Mouse (Mus musculus): ENCODE measurements around the gene Rpl10-ps3.

Rpl10-ps3 gene

DNA sequence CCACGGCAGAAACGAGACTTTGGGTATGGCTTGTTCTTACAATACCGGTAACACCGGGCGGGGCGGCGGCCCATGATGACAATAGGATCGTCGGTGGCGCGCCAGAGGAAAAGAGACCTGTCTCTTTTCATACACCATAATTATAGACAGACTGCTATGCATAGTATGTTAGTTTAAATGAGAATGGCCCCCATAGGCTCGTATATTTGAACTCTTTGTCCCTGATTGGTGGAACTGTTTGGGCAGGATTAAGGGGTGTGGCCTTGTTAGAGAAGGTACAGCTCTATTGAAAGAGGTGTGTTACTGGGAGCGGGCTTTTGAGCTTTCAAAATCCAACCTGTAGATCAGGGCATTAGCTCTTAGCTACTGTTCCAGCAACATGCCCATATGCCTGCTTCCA lies at the start of gene Rpl10-ps3:
Gene Rpl10-ps3, minus strand, starts transcription at position 101 of the 400 bp plus-strand sequence.
- DNase-seq (ENCODE audit: low read depth, low spot score) = no peak

DNA sequence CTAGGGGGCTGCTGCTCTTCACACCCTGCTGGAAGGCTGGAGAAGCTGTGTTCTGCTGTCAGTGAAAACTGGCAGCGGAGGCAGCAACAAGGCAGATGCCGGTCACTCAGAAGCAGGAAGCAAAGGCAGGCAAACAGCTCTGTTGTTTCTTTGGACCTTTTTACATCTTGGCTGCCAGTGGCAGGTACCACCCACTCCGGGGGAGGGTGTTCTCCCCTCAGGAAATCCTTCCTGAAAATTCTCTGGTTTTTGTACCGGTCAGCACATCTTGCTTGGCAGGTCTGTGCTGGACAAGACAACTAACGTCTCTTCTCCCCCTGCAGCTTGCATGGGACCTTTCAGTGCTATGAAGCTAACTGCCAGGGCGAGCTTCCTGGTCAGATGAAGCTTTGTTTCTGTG lies 30.8 kb upstream of the Rpl10-ps3 start:
- no peak for DNase-seq (ENCODE audit: low read depth, low spot score)

DNA sequence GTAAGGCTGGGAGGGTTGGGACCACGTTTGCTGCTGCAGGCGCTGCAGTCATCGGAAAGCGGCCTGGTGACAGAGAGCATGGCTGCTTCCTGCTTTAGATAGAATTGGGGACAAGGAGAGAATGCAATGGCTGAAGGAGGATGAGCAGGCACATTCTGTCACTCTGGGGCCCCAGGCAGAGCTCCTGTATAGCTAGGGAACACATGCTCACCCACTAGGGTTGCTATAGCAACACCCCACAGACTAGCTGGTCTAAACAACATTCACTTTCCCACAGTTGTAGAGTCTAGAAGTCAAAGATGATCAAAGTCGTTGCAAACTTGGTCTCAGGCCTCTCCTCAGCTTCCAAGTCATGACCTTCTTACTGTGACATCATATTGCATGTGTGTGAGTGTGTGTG lies 29.9 kb upstream of the Rpl10-ps3 start:
- DNase-seq (ENCODE audit: low read depth, low spot score) = no peak

DNA sequence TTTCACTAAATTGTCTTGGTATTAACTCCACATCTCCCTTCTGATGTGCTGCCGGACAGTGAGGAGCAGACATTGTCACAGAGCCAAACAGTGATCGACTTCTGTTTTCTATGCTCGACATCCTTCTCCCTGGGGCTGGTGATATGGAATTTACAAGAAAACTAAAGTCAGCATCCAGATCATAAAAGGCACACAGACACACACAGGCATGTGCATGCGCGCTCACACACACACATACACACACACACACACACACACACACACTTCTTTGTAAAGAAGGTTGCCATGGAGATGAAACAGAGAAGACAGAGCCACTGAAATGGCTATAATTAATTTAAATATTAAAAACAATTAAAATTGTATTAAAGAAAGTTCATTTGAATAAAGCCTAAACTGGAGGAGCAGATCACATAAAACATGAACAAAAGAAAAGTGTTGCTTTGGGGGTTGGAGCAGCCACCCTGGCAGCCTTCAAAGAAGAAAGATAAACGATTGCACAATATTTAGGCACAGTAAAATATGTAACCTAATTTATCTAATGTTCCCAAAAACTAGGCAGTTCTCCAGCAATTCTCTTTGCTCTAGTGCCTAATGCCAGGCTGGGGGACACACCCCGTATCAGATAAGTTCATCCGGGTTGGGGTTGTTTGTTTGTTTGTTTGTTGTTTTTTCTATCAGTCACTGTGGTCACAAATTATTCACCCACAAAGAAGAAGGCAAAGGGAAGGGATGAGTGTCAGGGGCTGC lies 24.0 kb upstream of the Rpl10-ps3 start:
- DNase-seq (ENCODE audit: low read depth, low spot score) = no peak

DNA sequence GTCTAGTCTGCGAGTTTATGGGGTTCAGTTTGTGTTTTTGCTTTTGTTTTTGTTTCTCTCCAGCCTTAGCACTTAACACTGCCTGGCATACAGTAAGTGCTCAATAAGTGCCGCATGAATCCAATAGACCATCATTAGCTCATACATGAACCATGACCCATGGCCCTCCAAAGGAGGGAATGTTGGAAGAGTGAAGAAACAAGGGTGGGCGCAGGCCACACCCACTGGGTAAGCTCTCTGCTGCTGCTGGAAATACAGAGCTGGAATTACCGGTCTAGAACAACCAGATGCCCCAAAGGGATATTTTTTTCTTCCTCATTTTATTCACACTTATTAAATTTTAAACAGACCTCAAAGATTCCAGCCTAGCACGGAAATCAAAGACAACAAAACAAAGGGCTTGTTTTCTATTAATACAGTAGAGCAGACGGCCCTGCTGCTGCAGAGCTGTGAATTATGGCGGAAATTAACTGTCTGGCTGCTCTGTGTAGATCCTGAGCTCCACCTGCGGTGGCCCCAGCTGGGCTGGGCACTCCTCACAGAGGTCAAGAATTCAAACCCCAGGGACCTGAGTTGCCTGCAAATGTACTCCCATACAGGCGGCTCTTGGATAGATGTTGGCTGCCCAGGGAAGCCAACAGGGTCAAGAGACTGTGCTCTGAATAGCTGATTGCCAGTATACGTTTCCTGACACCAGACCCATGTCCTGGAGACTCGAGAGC lies 20.5 kb upstream of the Rpl10-ps3 start:
- no peak for DNase-seq (ENCODE audit: low read depth, low spot score)

DNA sequence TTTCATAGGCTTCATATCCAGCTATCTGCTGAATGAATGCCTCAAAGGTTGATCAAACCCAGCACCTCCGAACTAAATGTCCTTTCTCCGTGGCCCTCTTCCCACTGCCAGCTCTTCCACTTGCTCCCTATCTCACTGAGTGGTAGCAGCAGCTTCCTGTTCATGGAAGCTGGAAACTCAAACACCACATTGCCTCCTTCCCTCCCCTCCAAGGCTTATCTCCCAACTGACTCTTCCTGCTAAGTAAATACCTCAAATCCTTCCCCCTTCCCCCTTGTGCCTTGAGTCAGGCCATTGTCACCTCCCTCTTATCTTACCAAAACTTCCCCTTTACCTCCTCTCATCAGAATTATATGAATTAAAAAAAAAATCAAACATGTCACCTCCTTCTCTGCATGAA lies 19.2 kb upstream of the Rpl10-ps3 start:
- no peak for DNase-seq (ENCODE audit: low read depth, low spot score)

DNA sequence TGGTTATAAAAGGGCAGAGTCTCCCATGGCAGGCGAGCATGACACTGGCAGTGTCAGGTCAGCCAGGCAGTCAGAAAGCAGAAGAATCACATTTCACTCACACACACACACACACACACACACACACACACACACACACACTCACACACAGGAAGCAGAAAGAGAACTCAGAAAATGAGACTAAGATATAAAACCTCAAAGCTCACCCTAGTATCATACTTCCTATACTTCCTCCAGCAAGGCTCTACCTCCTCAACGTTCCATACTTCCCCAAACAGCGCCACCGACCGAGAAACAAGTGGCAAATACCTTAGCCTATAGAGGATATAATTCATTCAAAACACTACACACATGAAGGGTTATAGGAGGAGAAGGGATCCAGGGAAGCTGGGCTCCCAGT lies 18.5 kb upstream of the Rpl10-ps3 start:
- DNase-seq (ENCODE audit: low read depth, low spot score) = no peak

DNA sequence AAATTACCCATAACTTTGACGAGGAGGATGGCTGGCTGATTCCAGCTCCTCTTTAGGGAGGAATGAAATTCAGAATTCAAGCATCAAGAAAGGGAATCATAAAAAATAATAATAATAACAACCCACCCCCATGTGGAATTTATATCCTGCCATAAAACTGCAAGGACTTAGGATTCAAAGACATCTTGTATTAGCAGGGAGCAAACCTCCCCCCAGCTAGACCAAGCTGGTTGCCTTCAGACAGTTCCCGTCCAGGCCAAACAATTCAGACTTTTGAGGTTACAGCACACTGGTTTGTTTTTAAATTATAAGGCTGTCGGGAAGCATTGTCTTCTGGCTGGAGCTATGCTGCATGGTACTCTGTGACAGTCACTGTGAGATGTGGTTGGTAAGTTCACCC lies 17.8 kb upstream of the Rpl10-ps3 start:
- DNase-seq (ENCODE audit: low read depth, low spot score) = no peak

DNA sequence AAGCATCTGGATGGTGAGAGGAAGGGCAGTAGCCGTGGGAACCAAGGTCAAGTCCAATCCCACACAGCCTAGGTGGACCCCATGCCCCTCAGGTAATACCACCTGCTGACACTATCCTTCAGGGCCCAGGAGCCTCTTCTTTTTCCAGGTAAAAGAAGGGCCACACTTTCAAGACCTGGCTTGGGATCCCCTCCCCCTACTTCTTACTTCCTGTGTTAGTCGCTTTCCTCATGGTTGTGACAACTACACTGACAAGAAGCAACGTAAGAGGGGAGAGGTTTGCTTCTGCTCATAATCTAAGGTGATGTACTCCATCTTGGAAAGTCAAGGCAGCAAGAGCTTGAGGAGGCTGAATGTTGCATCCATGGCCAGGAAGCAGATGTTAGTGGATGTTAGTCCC lies 15.6 kb upstream of the Rpl10-ps3 start:
- no peak for DNase-seq (ENCODE audit: low read depth, low spot score)

DNA sequence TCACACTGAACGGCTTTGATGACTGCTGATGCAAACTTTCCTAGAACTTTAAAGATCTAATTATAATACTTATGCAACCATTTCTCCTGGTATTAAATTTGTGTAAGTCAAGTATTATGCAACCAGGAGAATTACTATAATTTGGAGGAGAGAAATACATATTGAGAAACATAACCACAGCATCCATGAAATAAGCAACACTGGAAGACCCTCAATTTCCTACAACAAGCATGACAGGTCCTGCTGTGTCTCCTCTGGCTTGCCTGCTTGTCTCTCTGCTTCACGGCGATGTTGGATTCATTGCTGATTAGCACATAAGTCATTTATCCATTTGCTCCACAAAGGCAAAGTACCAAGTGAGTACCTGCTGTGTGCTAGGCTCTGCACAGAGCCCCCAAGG lies 12.6 kb upstream of the Rpl10-ps3 start:
- no peak for DNase-seq (ENCODE audit: low read depth, low spot score)

DNA sequence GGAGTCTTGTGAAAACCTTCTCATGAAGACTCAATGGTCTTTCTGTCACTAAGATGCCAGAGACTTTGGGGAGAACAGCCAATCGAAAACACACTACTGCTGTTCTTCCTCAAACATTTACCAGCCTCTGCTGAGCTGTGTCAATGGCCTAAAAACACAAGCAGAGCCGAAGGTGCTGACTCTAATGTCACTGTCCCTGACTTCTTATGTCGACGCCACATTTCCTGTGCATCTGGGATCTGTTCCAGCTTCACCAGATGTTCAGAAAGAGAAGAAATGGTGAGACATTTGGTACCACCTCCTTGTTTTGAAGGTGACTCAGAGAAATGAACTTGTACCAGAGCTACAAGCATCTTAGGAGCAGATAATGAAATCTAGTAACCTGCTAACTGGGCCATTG lies 7.0 kb upstream of the Rpl10-ps3 start:
- no peak for DNase-seq (ENCODE audit: low read depth, low spot score)

DNA sequence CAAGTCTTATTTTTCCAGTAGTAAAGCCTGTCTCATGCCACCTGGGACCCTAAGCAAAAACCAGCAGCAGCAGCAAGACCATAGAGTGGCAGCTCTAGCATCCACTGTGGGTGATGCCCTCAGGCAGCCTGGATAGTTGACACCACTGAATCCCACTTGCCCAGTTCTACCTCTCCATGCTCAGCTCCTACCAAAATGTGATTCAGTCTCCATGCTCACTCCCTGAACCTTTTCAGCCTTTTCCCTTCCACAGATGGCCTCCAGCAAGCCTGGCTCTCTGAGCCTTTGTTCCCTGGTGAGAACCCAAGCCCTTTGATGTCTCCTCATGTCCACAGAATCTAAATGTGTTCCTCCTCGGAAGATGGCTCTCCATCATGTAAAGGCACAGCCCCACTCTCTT lies 5.8 kb upstream of the Rpl10-ps3 start:
- no peak for DNase-seq (ENCODE audit: low read depth, low spot score)

DNA sequence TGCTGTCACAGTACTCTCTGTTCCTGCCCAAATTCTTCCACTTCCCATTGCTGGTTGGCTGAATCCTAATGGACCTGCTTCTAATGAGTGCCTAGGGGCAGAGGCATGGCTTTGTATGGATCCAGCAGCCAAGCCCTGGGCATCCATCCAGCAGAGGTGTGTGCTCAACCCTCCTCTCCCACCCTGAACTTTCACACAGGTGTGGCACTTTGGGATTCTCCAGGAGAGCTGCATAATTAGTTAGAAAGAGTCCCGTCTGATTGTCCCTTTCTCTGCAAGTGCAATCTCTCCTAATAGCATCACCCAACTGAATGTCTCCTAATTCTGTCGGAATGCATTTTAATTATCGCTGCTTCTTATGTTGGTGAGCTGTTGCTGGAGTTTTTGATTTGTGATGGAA lies 4.4 kb upstream of the Rpl10-ps3 start:
- no peak for DNase-seq (ENCODE audit: low read depth, low spot score)

DNA sequence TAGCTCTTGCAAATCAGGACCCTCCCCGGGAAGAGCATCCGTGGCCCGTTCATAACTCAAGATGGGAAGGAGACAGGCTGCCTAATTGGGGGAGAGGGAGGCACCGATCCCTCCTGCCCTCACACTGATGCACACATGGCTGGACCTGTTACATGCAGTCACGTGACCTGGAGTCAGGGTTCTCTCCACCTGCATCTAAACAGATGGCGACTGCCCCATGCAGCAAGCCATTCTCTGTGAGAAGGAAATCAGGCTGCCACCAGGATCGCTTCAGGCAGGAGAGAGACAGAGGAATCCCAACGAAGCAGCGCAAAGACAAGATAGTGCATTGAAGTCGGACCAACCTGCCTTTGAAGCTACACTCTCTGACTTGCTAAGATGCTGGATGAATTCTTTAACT lies 3.5 kb upstream of the Rpl10-ps3 start:
- no peak for DNase-seq (ENCODE audit: low read depth, low spot score)

DNA sequence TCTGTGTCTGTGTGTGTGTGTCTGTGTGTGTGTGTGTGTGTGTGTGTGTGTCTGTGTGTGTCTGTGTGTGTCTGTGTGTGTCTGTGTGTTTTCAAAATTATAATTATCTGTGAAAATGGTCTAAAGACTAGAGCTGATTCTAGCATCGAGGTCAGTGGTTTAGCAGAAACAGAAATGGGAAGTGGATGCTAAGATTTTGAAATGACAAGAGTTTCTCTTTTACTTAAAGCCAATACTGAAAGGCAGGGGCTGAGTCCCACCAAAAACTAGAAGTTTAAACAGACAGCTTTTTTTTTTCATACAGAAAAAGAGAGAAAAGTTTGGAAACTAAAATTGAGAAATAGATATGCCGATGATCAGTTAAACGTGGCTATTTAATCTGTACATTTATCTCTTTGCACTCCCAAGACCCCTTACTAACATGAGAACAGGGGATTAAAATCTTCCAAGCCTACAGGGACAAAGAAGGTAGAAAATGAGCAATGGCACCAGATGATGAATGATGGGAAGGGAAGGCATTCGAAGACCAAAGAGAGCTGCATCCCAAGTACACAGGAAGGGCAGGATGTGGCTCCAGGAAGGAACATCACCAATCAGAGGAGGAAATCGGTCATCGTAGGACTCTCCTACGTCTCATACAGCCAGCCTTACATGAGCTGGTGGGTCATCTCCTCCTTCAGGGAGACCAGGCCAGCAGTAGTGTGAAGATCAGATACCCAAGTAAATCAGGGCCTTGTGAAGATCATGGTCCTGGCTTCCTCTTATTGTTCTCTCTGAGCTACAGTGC lies 9.0 kb downstream of the Rpl10-ps3 start:
- DNase-seq (ENCODE audit: low read depth, low spot score) = no peak

DNA sequence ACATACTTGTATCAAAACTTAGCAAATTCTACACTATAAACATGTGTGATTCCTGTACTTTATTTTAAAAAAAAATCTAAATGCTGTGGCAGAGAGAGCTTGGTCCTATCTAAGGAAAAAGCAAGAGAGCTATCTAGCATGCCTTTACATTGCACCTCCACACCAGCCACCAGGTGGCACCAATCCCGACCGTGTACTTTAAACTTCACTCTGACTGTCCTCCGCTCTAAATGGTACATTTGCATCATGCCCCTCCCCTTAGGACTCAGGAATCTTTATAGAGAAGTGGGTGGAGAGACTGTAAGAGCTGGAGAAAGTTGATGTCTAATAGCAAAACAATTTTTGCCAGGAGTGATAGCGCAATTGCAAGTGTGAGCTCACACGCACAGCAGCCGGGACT lies 11.4 kb downstream of the Rpl10-ps3 start:
- peak; percentile 15 for DNase-seq (ENCODE audit: low read depth, low spot score)

DNA sequence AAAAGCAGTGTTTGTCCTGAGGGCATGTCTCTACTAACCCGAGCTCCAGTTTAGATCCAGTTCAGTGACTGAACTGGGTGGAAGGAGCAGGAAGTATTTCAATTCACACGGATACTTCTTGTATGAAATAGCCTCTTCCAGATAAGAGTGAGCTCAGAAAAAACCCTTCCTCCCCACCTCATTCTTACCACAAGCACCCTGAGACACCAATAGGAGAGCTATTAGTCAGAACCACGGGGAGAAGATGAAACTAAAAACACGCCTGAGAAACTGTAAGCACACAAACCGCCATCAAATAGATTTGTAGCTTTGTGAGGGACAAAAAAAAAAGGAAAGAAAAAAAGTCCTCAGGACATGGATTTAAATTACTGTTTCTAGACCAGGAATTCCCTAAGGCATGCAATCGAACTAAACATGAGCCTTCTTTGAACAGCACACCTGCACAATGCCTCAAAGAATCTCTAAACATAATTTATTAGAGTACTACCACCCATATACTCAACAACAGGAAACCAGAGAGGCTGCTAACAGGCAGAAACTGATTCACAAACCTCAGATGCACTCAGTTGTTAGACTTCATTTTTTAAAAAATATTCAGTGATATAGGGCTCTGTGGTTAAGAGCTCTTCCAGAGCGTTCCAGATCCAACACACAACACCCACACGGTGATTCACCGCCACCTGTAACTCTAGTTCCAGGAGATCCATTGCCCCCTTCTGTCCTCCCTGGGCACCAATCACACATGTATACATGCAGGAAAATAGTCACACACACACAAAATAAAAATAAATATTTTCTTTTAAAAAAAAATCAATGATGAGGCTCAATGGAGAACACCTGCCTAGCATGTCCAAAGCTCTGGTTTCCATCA lies 20.2 kb downstream of the Rpl10-ps3 start:
- no peak for DNase-seq (ENCODE audit: low read depth, low spot score)

DNA sequence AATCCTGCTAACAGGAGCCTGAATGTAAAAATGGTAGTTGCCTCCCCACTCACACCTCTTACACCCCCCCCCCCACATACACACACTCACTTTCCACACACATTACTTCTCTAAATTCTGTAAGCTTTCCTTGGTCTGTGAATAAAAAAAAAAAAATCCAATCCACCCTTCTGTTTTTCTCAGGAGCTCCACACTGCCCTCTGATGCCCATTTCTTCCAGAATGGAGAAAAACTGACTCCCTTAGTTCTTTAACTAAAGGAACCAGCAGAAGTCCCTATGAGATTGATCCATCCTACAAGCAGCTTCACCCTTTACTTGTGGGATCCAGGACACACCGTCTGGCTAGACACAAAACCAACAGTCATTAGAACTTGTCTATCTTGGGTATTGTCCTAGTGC lies 24.0 kb downstream of the Rpl10-ps3 start:
- DNase-seq (ENCODE audit: low read depth, low spot score) = no peak

DNA sequence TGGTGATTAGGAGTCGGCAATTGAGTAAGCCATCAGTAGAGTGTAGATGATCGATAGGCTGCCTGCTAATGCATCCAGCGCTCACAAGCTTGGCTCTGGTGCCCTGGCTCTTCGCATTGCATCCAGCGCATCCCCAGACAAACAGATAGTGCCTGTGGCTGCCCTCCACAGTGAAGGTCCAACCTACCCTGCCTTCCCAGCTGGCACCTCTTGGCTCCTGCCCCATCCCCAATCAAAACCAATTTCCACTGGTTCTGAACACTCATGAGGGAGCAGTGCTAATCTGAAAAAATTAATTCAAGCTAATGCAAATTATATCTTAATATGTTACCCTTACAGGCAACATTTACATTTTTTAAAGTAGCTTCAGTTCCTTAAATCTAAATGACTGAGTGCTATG lies 25.3 kb downstream of the Rpl10-ps3 start:
- no peak for DNase-seq (ENCODE audit: low read depth, low spot score)

DNA sequence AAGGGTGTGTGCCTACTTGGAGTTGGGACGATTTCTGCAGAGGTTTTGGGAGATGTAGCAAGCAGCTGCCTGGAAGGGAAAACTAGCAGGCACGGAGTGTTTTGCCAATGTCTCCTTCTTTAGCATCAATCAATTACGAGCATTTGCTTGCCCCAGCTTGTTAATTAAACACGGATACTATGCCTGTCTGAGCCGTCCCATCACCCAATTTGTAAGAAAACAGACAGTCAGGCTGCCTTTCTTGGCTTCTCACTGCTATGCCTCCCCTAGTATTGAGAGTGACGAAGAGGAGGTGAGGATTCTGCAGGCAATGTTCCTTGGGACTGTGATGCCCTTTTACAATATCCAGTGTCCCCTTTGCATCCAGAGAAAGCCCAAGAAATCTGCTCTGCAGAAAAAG lies 27.5 kb downstream of the Rpl10-ps3 start:
- no peak for DNase-seq (ENCODE audit: low read depth, low spot score)

DNA sequence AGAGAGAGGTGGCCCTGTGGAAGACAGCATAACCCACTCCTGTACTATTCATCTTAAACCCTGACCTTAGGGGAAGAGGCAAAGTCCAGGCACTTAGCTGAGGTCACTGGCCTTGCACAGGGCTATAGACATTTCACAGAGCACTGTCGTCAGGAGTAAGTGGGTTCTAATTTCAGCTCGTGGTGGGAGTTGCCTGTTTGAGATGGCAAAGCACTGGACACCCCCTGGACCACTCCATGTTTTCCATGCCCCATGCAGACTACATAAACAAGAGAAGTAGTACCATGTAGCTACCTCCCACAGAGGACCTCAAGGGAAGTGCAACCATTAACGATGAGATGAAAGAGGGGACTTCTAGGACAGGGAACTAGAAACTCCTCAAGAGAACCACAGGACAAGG lies 29.1 kb downstream of the Rpl10-ps3 start:
- no peak for DNase-seq (ENCODE audit: low read depth, low spot score)

Measured in retina, adult 2 months (tissue).